Mouse (Mus musculus): ENCODE measurements around the gene Bhlhe41.

The Bhlhe41 gene

GRCm38 (mm10) chr6:145870991-145871390, 5.6 kb upstream of the Bhlhe41 start:
- DNase-seq = no peak

GRCm38 (mm10) chr6:145867111-145867510, 1.8 kb upstream of the Bhlhe41 start:
- no peak for DNase-seq

- DNase-seq = peak; percentile 8
Measured at GRCm38 (mm10) chr6:145865886-145866851, 811 bp upstream of the Bhlhe41 start.

- DNase-seq = no peak
Measured at GRCm38 (mm10) chr6:145864171-145864570, 1.2 kb downstream of the Bhlhe41 start.

GRCm38 (mm10) chr6:145863065-145863971, 2.0 kb downstream of the Bhlhe41 start:
- DNase-seq = peak; percentile 6

- no peak for DNase-seq
Measured at GRCm38 (mm10) chr6:145862739-145863064, 2.7 kb downstream of the Bhlhe41 start.

GRCm38 (mm10) chr6:145862321-145862720, 3.0 kb downstream of the Bhlhe41 start:
- no peak for DNase-seq

GRCm38 (mm10) chr6:145861462-145862227, 3.7 kb downstream of the Bhlhe41 start:
- DNase-seq = no peak

GRCm38 (mm10) chr6:145860350-145860749, 5.0 kb downstream of the Bhlhe41 start:
- no peak for DNase-seq

- no peak for DNase-seq
Measured at GRCm38 (mm10) chr6:145858414-145858813, 6.9 kb downstream of the Bhlhe41 start.

- no peak for DNase-seq
Measured at GRCm38 (mm10) chr6:145857428-145857827, 7.9 kb downstream of the Bhlhe41 start.

GRCm38 (mm10) chr6:145855720-145856551, 9.4 kb downstream of the Bhlhe41 start:
- DNase-seq = peak; percentile 93

- no peak for DNase-seq
Measured at GRCm38 (mm10) chr6:145854756-145855155, 10.6 kb downstream of the Bhlhe41 start.

GRCm38 (mm10) chr6:145853356-145854079, 11.8 kb downstream of the Bhlhe41 start:
- DNase-seq = no peak

- no peak for DNase-seq
Measured at GRCm38 (mm10) chr6:145852708-145853107, 12.7 kb downstream of the Bhlhe41 start.

- DNase-seq = no peak
Measured at GRCm38 (mm10) chr6:145851956-145852355, 13.4 kb downstream of the Bhlhe41 start.

GRCm38 (mm10) chr6:145850789-145851188, 14.6 kb downstream of the Bhlhe41 start:
- no peak for DNase-seq

GRCm38 (mm10) chr6:145847661-145848060, 17.7 kb downstream of the Bhlhe41 start:
- no peak for DNase-seq

- no peak for DNase-seq
Measured at GRCm38 (mm10) chr6:145846948-145847347, 18.4 kb downstream of the Bhlhe41 start.

GRCm38 (mm10) chr6:145846076-145846475, 19.3 kb downstream of the Bhlhe41 start:
- no peak for DNase-seq

- no peak for DNase-seq
Measured at GRCm38 (mm10) chr6:145845611-145846010, 19.7 kb downstream of the Bhlhe41 start.
